Mouse (Mus musculus) cerebellum, postnatal 4 days (tissue): Measurements from ENCODE around the gene Mag.

Experiments used
- DNase-seq, 2 experiments: peaks; one replicate each; pipeline ENCODE4 v3.0.0; 2022; ENCODE audit warnings: low spot score in 2 of 2, mixed read lengths in 1 of 2

The Mag gene

DNA sequence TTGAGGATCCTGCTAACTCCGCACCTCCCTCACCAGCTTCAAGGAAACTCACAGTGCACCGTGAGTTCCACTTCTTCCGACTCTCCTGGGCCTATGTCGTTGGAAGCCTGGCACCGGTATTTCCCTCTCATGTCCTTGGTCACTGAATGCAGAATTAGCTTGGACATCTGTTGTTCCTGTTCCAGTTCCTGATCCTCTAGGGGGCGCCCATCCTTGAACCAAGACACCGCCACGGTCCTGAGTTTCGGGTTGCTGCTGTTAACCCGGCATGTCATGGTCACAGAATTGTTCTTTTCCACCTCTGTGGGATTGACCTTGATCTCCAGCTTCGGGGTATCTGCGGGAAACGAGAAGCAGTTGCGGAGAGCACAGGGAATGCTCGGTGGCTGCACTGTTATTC lies 41.6 kb downstream of the Mag start:
- DNase-seq: peak in 1 of 2 experiments; percentile 76

DNA sequence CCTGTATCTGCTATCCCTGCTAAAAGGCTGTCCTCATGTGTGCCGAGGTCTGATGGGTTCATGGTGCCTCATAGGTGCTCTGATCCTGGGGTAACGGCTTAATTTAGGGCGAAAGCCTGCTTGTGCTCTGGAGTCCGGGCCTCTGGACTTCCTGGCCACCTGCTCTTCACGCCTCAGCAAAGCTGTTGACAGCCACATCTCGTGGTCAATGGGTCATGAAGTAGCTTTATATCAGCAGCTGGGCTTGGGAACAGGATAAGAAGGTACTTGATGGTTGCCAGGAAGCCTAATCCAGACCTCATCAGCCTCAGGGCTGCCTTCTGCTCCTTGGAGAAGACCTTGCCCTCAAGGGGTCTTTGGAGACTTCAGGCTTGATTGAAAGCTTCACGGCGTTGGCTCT lies 51.3 kb downstream of the Mag start:
- no peak for DNase-seq

DNA sequence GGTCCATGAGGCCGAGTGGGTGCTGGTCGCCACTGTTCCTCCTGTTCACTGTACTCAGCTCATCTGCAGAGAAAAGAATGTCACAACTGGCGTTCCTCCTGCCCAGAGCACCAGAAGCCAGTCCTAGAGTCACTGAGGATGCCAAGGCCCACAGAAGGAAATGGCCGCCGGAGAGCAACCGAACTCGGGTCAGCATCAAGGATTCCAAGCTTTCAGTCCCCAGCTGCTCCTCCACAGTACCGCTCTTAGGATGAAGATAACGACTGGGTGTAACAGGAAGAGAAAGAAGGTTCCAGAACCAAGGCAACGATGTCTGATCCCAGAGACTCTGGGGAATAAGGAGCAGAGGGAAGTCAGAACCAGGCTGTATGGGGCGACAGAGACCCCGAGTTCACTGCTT lies 53.2 kb downstream of the Mag start, which contains the start of gene Ffar1:
Gene Ffar1, minus strand, starts transcription at position 101 of the 400 bp plus-strand sequence.
- no peak for DNase-seq

DNA sequence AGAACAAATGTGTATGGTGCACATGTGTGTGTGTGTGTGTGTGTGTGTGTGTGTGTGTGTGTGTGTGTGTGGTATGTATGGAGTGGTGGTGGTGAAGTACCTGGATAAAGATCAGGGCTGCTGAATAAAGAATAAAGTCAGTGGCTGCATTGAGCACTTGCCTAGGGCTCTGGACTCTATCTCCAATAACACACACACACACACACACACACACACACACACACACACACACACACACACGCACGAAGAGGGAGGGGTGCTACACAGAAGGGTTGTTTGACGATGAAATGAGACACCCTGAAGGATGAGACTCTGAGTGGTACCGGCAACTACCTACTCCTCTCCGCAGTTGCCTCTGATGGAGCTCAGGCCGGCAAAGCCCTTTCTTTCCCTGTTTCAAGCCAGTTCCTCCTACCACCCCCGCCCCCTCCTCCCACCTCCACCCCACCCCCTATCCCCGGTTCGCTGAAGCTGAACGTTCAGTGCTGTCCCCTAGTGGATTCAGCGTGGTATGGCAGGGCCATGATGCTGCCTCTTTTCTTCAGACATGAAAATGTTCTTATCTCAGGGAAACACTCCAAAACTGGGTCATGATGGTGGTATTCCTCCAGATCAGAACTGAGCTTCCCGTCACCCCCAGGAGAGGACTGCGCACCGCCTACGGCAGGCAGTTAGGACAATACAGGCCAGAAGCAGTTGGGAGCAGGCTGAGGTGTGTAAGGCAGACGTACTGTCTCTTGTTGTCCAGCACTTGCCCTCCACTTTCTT lies 54.9 kb downstream of the Mag start:
- DNase-seq: peak; percentile 49 to 71

DNA sequence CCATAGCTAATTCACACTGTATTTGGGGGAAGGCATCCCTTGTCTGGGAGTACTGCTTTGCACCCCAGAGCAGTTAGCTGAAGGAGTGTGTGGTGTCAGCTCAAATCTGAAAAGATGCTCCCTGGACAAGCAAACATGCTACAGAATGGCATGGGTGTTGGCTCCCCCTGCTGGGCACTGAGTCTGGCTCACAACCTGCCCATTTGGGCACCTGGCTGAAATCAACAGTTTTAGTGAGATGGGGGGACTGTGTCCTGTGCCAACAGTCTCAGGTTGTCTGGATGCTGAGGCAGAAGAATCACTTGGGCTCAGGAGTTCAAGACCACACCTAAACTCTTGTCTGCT lies 55.4 kb downstream of the Mag start:
- peak; percentile 59 to 75 for DNase-seq

DNA sequence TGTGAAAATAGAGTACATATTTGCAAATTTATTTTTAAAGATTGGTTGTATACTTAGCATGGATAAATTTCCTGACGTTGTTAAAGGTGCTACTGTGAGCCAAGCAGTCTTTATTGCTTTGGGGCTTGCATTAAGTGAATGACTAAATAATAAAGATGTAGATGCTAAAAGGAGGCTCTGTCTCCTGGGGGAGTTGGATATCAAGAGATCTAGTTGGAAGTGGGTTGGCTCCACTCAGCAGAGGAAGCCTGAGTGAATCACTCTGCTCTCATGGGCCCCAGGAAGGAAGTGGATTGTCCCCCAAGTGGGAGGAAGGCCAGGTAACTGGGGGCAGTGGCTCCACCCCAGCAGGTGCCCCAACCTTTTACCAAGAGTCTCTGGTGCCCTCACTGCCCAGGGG lies 56.9 kb downstream of the Mag start:
- no peak for DNase-seq

DNA sequence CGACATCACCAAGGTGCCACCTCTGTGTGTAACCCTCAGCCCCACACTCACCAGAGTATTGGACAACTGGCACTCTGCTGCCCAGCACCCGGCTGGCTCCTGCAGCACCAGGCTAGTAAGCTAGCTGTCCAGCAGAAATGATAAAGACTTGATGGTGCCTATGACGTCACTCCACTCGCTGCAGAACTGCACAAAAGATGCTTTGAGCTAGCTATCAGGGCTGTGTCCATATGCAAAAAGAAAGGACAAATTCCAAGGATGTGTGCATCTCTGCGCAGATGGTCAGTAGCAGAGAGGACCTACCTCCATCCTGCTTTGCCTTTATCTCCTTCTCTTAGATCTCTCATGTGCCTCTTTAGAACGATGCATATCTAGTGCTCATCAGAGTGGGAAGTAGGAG lies 58.6 kb downstream of the Mag start, which contains the start of gene Ffar3:
Gene Ffar3, minus strand, starts transcription at position 101 of the 400 bp plus-strand sequence.
- no peak for DNase-seq

DNA sequence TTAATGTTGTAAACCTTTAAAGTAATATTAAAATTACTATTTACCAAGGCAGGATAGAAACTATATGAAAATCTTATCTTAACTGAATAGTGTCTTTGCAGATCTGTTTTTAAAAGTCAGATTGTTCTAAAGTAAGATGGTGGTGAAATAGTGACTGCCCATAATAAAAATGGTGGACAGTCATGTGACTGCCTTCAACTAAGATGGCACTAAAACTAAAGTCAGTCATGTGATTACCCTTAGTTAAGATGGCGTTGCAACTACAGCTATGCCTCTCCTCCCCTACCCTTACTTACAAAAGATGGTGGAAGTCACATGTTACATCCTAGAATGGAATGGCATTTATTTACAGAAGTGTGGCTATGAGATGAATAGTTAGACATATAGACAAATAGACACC lies 63.3 kb downstream of the Mag start:
- no peak for DNase-seq
